Mouse (Mus musculus) kidney, adult 8-10 months (tissue): ENCODE results near the gene H2-K1.

Experiments
- DNase-seq, 2 experiments: peaks; one replicate each; pipeline ENCODE4 v3.0.0; 2022

The H2-K1 gene

DNA sequence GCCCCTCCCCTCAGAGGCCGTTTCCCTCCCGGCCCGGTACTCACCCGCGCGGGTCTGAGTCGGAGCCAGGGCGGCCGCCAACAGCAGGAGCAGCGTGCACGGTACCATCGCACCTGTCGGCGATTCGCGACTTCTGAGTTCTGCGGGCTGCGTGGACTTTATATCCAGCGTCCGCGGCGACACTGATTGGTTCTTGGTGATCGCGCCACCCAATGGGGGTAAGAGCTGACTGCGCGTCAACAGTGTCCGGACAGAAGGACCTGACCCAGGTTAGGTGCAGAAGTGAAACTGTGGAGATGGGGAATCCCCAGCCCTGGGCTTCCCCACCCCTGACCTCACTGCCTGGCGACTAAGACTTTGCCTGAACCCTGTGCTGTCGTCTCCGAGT lies at the start of gene H2-K1:
Gene H2-K1, minus strand, starts transcription at position 198 of the 388 bp plus-strand sequence.
- peak; percentile 94 to 95 for DNase-seq

DNA sequence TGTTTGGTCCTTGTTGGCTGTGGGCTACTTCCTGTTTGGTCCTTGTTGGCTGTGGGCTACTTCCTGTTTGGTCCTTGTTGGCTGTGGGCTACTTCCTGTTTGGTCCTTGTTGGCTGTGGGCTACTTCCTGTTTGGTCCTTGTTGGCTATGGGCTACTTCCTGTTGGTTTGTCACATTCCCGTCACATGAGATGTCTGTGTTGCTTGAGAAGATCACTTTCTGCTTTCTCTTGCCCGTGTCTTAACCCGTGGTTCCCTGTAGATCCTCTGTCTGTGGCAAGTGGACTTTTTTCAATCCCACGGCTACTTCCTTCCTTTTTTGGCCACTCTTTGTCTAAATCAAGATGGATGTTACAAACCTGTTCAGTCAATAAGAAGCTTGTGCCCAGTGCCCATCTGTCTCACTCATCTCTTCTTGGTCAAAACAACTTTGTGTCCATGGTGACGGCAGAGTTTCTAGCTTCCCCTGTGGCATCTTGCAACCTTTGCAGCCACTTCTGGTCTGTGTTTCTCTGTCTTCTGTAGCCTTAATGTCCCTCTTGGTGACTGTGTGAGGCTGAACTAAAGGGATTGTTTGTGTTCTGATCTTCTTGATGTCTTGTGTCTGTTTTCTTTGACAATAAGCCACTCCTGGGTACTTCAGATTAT lies 47.4 kb upstream of the H2-K1 start:
- DNase-seq: no peak

DNA sequence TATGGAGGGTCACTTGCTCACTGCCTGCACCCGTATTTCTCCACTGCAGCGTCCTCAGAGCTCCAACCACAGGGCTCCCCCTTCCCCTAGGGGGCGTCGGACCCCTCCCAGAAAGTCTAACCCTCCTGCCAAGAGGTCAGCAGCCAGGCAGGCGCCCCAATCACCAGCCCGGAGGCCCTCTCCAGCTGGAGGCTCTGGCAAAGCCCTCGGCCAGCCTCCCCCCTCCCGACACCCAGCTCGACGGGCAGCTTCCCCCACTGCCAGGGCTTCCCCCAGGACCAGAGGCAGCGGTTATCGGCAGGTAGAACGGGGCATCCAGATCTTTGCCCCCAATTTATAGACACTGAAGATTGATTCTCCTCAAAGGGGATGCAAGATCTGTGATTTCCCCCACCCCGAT lies 45.8 kb upstream of the H2-K1 start:
- no peak for DNase-seq

DNA sequence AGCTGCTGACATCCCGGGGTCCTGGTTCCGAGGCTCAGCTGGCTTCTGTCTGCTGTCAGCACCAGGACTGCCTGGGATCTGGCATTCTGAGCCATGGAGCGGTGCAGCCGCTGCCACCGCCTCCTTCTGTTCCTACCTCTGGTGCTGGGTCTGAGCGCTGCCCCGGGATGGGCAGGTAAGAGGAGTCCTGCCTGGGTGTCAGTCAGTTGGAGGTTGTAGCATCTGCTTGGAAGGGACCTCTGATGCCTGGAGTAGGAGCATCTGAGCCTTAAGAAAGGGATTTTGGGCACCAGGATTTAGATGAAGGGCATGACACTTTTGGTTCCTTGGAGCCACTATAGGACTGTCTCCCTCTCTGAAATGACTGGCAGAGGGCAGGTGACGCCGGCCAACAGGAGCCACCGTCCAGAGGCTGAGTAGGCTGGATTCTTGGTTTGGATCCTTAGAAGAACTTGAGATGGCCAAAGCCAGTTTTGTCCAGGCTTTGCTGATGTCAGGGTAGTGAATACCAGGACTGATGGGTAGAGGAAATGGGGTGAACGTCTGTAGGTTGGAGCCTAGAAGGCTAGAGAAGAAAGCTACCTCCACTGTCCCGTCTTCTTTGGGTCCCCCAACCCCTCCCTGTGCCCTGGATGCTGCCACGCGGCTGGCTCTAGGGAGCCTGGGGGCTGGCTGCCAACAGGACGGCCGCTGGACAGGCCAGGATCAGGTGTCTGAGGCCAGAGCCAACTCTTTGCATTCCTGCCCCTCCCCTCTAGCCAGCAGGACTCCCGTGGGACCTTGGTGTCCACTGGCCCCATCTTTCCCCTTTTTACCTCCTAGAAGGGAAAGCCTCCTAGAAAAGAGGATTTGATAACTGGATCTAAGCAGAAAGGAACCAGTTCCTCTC lies 39.7 kb upstream of the H2-K1 start:
- peak in 1 of 2 experiments; percentile 8 for DNase-seq

- DNase-seq: peak in 1 of 2 experiments; percentile 9
Observed at GRCm38 (mm10) chr17:34038878-34039561, 38.9 kb upstream of the H2-K1 start, which contains the start of gene Col11a2. Col11a2 (plus strand) TSS chr17:34039437.

- no peak for DNase-seq
Observed at GRCm38 (mm10) chr17:34038440-34038839, 38.3 kb upstream of the H2-K1 start.

DNA sequence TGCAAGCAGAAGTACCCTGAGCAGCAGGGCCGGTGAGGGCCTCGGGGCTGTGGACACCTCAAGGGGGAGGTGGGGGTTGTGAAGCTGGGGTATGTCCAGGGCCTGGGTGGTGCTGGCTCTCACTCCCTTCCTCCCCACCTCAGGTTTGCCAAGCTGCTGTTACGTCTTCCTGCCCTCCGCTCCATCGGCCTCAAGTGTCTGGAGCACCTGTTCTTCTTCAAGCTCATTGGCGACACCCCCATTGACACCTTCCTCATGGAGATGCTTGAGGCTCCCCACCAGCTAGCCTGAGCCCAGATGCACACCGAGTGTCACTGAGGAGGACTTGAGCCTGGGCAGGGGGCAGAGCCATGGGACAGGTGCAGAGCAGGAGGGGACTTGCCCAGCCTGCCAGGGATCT lies 37.1 kb upstream of the H2-K1 start:
- DNase-seq: peak in 1 of 2 experiments; percentile 8

GRCm38 (mm10) chr17:34036647-34037046 lies 36.5 kb upstream of the H2-K1 start:
- DNase-seq: peak; percentile 69 to 85

- DNase-seq: no peak
Observed at GRCm38 (mm10) chr17:34035517-34035916, 35.4 kb upstream of the H2-K1 start.

GRCm38 (mm10) chr17:34034064-34034463 lies 33.9 kb upstream of the H2-K1 start:
- peak; percentile 54 to 75 for DNase-seq

DNA sequence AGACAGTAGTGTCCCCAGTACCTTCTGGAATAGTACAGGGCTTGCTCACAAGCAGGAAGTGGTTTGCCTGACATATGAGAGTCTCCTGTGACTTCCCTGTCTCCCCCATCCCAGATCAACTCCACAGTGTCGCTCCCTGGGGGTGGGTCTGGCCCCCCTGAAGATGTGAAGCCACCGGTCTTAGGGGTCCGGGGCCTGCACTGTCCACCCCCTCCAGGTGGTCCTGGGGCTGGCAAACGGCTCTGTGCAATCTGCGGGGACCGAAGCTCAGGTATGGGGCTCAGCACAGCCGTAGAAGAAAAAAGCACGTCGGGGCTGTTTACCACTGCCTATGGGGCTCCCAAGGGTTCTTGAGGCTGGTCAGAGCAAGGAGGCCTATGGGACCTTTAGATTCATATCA lies 33.3 kb upstream of the H2-K1 start:
- DNase-seq: peak in 1 of 2 experiments; percentile 6

DNA sequence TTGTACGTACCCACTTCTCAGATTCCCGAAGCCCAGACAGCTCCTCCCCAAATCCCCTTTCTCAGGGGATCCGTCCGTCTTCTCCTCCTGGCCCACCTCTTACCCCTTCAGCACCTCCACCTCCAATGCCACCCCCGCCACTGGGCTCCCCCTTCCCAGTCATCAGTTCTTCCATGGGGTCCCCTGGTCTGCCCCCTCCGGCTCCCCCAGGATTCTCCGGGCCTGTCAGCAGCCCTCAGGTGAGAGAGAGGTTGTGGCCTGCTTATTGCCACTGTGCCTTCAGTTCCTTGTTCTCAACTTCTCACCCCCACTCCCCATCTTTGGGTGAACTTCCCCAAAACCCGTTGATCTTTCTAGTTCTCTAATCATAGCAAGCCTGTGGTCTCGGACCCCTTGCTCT lies 32.7 kb upstream of the H2-K1 start:
- DNase-seq: peak in 1 of 2 experiments; percentile 25

GRCm38 (mm10) chr17:34032174-34032632 lies 32.1 kb upstream of the H2-K1 start:
- peak; percentile 70 to 73 for DNase-seq

- DNase-seq: peak; percentile 97 to 98
Observed at GRCm38 (mm10) chr17:34031465-34032173, 31.5 kb upstream of the H2-K1 start, which contains the start of the genes Slc39a7 and Rxrb. Slc39a7 (minus strand) TSS chr17:34031682. Rxrb (plus strand) TSS chr17:34031812.

GRCm38 (mm10) chr17:34030861-34031326 lies 30.7 kb upstream of the H2-K1 start:
- DNase-seq: no peak

GRCm38 (mm10) chr17:34029890-34030595 lies 29.9 kb upstream of the H2-K1 start:
- DNase-seq: peak in 1 of 2 experiments; percentile 21

GRCm38 (mm10) chr17:34029150-34029889 lies 29.2 kb upstream of the H2-K1 start:
- DNase-seq: peak in 1 of 2 experiments; percentile 17

- DNase-seq: peak in 1 of 2 experiments; percentile 14
Observed at GRCm38 (mm10) chr17:34028501-34029149, 28.5 kb upstream of the H2-K1 start.

- DNase-seq: peak; percentile 95 to 97
Observed at GRCm38 (mm10) chr17:34027656-34028223, 27.6 kb upstream of the H2-K1 start, which contains the start of gene H2-Ke6. H2-Ke6 (minus strand) TSS chr17:34028060.
